Mouse (Mus musculus): ENCODE data around the gene Olfr1014. TPM values are rescaled to one million over a fixed set of nuclear protein-coding genes. Genes with fewer than 3 reads are reported as not detected.

The Olfr1014 gene
- polyA plus RNA-seq (2016; fragmentation: Nextera tagmentation; extraction: Ambion mirVana): not detected in 2 replicates

- Histone ChIP-seq H3K27me3 (replicated peaks) (no peaks in the 10 kb centered on the region), H3K9ac (no peak within 1 kb of the TSS), H3K4me3 (no peak within 1 kb of the TSS), H3K4me2 (no peak within 1 kb of the TSS), H3K27ac (no peak within 1 kb of the TSS), H3K9me3 (replicated peaks) (no peaks in the 10 kb centered on the region), H3K4me1 (no peaks in the 10 kb centered on the region), H3K36me3 (no peaks in the 10 kb centered on the region)
- no peak for ATAC-seq
Observed at GRCm38 (mm10) chr2:85772413-85772812, at the start of gene Olfr1014. Gene Olfr1014 (plus strand): TSS chr2:85772713.

- Histone ChIP-seq H3K27me3 (replicated peaks) (no peaks in the 10 kb centered on the region), H3K27ac (no peak overlapping the region), H3K9me3 (replicated peaks) (no peaks in the 10 kb centered on the region), H3K4me1 (no peaks in the 10 kb centered on the region), H3K4me3 (no peak overlapping the region), H3K36me3 (no peaks in the 10 kb centered on the region), H3K9ac (no peak overlapping the region), H3K4me2 (no peak overlapping the region)
- no peak for ATAC-seq
- WGBS (ENCODE audit: insufficient replicate concordance): 14% methylated on average over 3 of the region's 3 CpGs
Observed at GRCm38 (mm10) chr2:85725793-85726192, 46.7 kb upstream of the Olfr1014 start.

GRCm38 (mm10) chr2:85753822-85754221 is 18.7 kb upstream of the Olfr1014 start:
- Histone ChIP-seq H3K4me2 (no peak overlapping the region), H3K4me1 (no peaks in the 10 kb centered on the region), H3K9ac (no peak overlapping the region), H3K4me3 (no peak overlapping the region), H3K36me3 (no peaks in the 10 kb centered on the region), H3K27me3 (replicated peaks) (no peaks in the 10 kb centered on the region), H3K27ac (no peak overlapping the region), H3K9me3 (replicated peaks) (no peaks in the 10 kb centered on the region)
- WGBS (ENCODE audit: insufficient replicate concordance): 64% methylated on average over 4 of the region's 4 CpGs
- no peak for ATAC-seq

- WGBS (ENCODE audit: insufficient replicate concordance): 44% methylated on average over 1 of the region's 1 CpGs
- no peak within 1 kb of the TSS for H3K4me2 ChIP-seq
- no peak within 1 kb of the TSS for H3K9ac ChIP-seq
- no peak within 1 kb of the TSS for H3K27ac ChIP-seq
- H3K36me3 ChIP-seq: no peaks in the 10 kb centered on the region
- no peak for ATAC-seq
- no peaks in the 10 kb centered on the region for H3K4me1 ChIP-seq
- no peak within 1 kb of the TSS for H3K4me3 ChIP-seq
- H3K27me3 ChIP-seq (replicated peaks): no peaks in the 10 kb centered on the region
- H3K9me3 ChIP-seq (replicated peaks): no peaks in the 10 kb centered on the region
Observed at GRCm38 (mm10) chr2:85762666-85763065, 9.8 kb upstream of the Olfr1014 start, which contains the start of gene Olfr1012. Gene Olfr1012 (minus strand): TSS chr2:85762766.

GRCm38 (mm10) chr2:85766798-85767197 is 5.7 kb upstream of the Olfr1014 start, which contains the start of gene Olfr1013:
Gene Olfr1013 (plus strand): TSS chr2:85767098.
- Histone ChIP-seq H3K4me2 (no peak within 1 kb of the TSS), H3K36me3 (no peaks in the 10 kb centered on the region), H3K9me3 (replicated peaks) (no peaks in the 10 kb centered on the region), H3K27ac (no peak within 1 kb of the TSS), H3K27me3 (replicated peaks) (no peaks in the 10 kb centered on the region), H3K4me1 (no peaks in the 10 kb centered on the region), H3K9ac (no peak within 1 kb of the TSS), H3K4me3 (no peak within 1 kb of the TSS)
- ATAC-seq: no peak

- Histone ChIP-seq H3K4me1 (no peaks in the 10 kb centered on the region), H3K27ac (no peak within 1 kb of the TSS), H3K4me2 (no peak within 1 kb of the TSS), H3K27me3 (replicated peaks) (no peaks in the 10 kb centered on the region), H3K9me3 (replicated peaks) (no peaks in the 10 kb centered on the region), H3K9ac (no peak within 1 kb of the TSS), H3K4me3 (no peak within 1 kb of the TSS), H3K36me3 (no peaks in the 10 kb centered on the region)
- ATAC-seq: no peak
Observed at GRCm38 (mm10) chr2:85781717-85782116, 9.2 kb downstream of the Olfr1014 start, which contains the start of gene Olfr1015. Gene Olfr1015 (plus strand): TSS chr2:85782017.

- H3K4me3 ChIP-seq: no peak overlapping the region
- 61% methylated on average over 2 of the region's 2 CpGs for WGBS (ENCODE audit: insufficient replicate concordance)
- ATAC-seq: no peak
Observed at GRCm38 (mm10) chr2:85792331-85792730, 19.8 kb downstream of the Olfr1014 start.

GRCm38 (mm10) chr2:85802444-85802843 is 29.9 kb downstream of the Olfr1014 start, which contains the start of gene Olfr1016:
Gene Olfr1016 (minus strand): TSS chr2:85802544.
- no peak within 1 kb of the TSS for H3K9ac ChIP-seq
- no peak for ATAC-seq
- no peaks in the 10 kb centered on the region for H3K27me3 ChIP-seq (replicated peaks)
- H3K4me3 ChIP-seq: no peak within 1 kb of the TSS
- H3K9me3 ChIP-seq (replicated peaks): no peaks in the 10 kb centered on the region
- no peak within 1 kb of the TSS for H3K27ac ChIP-seq
- no peaks in the 10 kb centered on the region for H3K4me1 ChIP-seq
- no peak within 1 kb of the TSS for H3K4me2 ChIP-seq
- WGBS (ENCODE audit: insufficient replicate concordance): 73% methylated on average over 2 of the region's 2 CpGs
- no peaks in the 10 kb centered on the region for H3K36me3 ChIP-seq

More at GRCm38 (mm10) chr2:85792331-85792730, 19.8 kb downstream of the Olfr1014 start:
- no peaks in the 10 kb centered on the region for H3K9me3 ChIP-seq (replicated peaks)
- H3K9ac ChIP-seq: no peak overlapping the region
- no peaks in the 10 kb centered on the region for H3K27me3 ChIP-seq (replicated peaks)
- H3K27ac ChIP-seq: no peak overlapping the region
- H3K4me1 ChIP-seq: no peaks in the 10 kb centered on the region
- no peaks in the 10 kb centered on the region for H3K36me3 ChIP-seq
- H3K4me2 ChIP-seq: no peak overlapping the region

GRCm38 (mm10) chr2:85804501-85804900 is 32.0 kb downstream of the Olfr1014 start:
- Histone ChIP-seq H3K4me3 (no peak overlapping the region), H3K9me3 (replicated peaks) (no peaks in the 10 kb centered on the region), H3K9ac (no peak overlapping the region), H3K4me2 (no peak overlapping the region), H3K27me3 (replicated peaks) (no peaks in the 10 kb centered on the region), H3K27ac (no peak overlapping the region), H3K36me3 (no peaks in the 10 kb centered on the region), H3K4me1 (no peaks in the 10 kb centered on the region)
- no peak for ATAC-seq
- 67% methylated on average over 4 of the region's 4 CpGs for WGBS (ENCODE audit: insufficient replicate concordance)

GRCm38 (mm10) chr2:85818179-85818578 is 45.7 kb downstream of the Olfr1014 start, which contains the start of gene Olfr1018:
Gene Olfr1018 (plus strand): TSS chr2:85818479.
- Histone ChIP-seq H3K4me3 (no peak within 1 kb of the TSS), H3K27me3 (replicated peaks) (no peaks in the 10 kb centered on the region), H3K9me3 (replicated peaks) (no peaks in the 10 kb centered on the region), H3K27ac (no peak within 1 kb of the TSS), H3K4me2 (no peak within 1 kb of the TSS), H3K9ac (no peak within 1 kb of the TSS), H3K4me1 (no peaks in the 10 kb centered on the region), H3K36me3 (no peaks in the 10 kb centered on the region)
- no peak for ATAC-seq

Other genes starting within 250 kb of the Olfr1014 start
- gene Olfr996, start 193.5 kb upstream of the Olfr1014 start, polyA plus RNA-seq (2016; fragmentation: Nextera tagmentation; extraction: Ambion mirVana): not detected in 2 replicates
- not detected in 2 replicates for gene Olfr998, start 183.8 kb upstream of the Olfr1014 start, polyA plus RNA-seq (2016; fragmentation: Nextera tagmentation; extraction: Ambion mirVana)
- not detected in 2 replicates for gene Olfr1000, start 160.8 kb upstream of the Olfr1014 start, polyA plus RNA-seq (2016; fragmentation: Nextera tagmentation; extraction: Ambion mirVana)
- not detected in 2 replicates for gene Olfr1002, start 122.0 kb upstream of the Olfr1014 start, polyA plus RNA-seq (2016; fragmentation: Nextera tagmentation; extraction: Ambion mirVana)
- not detected in 2 replicates for gene Olfr154, start 108.3 kb upstream of the Olfr1014 start, polyA plus RNA-seq (2016; fragmentation: Nextera tagmentation; extraction: Ambion mirVana)
- not detected in 2 replicates for gene Olfr1006, start 93.9 kb upstream of the Olfr1014 start, polyA plus RNA-seq (2016; fragmentation: Nextera tagmentation; extraction: Ambion mirVana)
- not detected in 2 replicates for gene Olfr1008, start 83.3 kb upstream of the Olfr1014 start, polyA plus RNA-seq (2016; fragmentation: Nextera tagmentation; extraction: Ambion mirVana)
- not detected in 2 replicates for gene Olfr1009, start 57.3 kb upstream of the Olfr1014 start, polyA plus RNA-seq (2016; fragmentation: Nextera tagmentation; extraction: Ambion mirVana)
- not detected in 2 replicates for gene Olfr1012, start 9.9 kb upstream of the Olfr1014 start, polyA plus RNA-seq (2016; fragmentation: Nextera tagmentation; extraction: Ambion mirVana)
- gene Olfr1013, start 5.6 kb upstream of the Olfr1014 start, polyA plus RNA-seq (2016; fragmentation: Nextera tagmentation; extraction: Ambion mirVana): not detected in 2 replicates
- not detected in 2 replicates for gene Olfr1015, start 9.3 kb downstream of the Olfr1014 start, polyA plus RNA-seq (2016; fragmentation: Nextera tagmentation; extraction: Ambion mirVana)
- not detected in 2 replicates for gene Olfr1016, start 29.8 kb downstream of the Olfr1014 start, polyA plus RNA-seq (2016; fragmentation: Nextera tagmentation; extraction: Ambion mirVana)
- gene Olfr1018, start 45.8 kb downstream of the Olfr1014 start, polyA plus RNA-seq (2016; fragmentation: Nextera tagmentation; extraction: Ambion mirVana): not detected in 2 replicates
- gene Olfr1019, start 72.8 kb downstream of the Olfr1014 start, polyA plus RNA-seq (2016; fragmentation: Nextera tagmentation; extraction: Ambion mirVana): not detected in 2 replicates
- not detected in 2 replicates for gene Olfr1020, start 74.3 kb downstream of the Olfr1014 start, polyA plus RNA-seq (2016; fragmentation: Nextera tagmentation; extraction: Ambion mirVana)
- gene Olfr1022, start 95.9 kb downstream of the Olfr1014 start, polyA plus RNA-seq (2016; fragmentation: Nextera tagmentation; extraction: Ambion mirVana): not detected in 2 replicates
- not detected in 2 replicates for gene Olfr1023, start 112.9 kb downstream of the Olfr1014 start, polyA plus RNA-seq (2016; fragmentation: Nextera tagmentation; extraction: Ambion mirVana)
- gene Olfr1024, start 132.3 kb downstream of the Olfr1014 start, polyA plus RNA-seq (2016; fragmentation: Nextera tagmentation; extraction: Ambion mirVana): not detected in 2 replicates
- not detected in 2 replicates for gene Olfr1025-ps1, start 142.5 kb downstream of the Olfr1014 start, polyA plus RNA-seq (2016; fragmentation: Nextera tagmentation; extraction: Ambion mirVana)
- not detected in 2 replicates for gene Olfr1026, start 148.8 kb downstream of the Olfr1014 start, polyA plus RNA-seq (2016; fragmentation: Nextera tagmentation; extraction: Ambion mirVana)
- gene Olfr1028, start 177.7 kb downstream of the Olfr1014 start, polyA plus RNA-seq (2016; fragmentation: Nextera tagmentation; extraction: Ambion mirVana): not detected in 2 replicates
- not detected in 2 replicates for gene Olfr1029, start 201.2 kb downstream of the Olfr1014 start, polyA plus RNA-seq (2016; fragmentation: Nextera tagmentation; extraction: Ambion mirVana)
- not detected in 2 replicates for gene Olfr1030, start 206.6 kb downstream of the Olfr1014 start, polyA plus RNA-seq (2016; fragmentation: Nextera tagmentation; extraction: Ambion mirVana)
- not detected in 2 replicates for gene Olfr1031, start 217.6 kb downstream of the Olfr1014 start, polyA plus RNA-seq (2016; fragmentation: Nextera tagmentation; extraction: Ambion mirVana)
- gene Olfr1032, start 232.8 kb downstream of the Olfr1014 start, polyA plus RNA-seq (2016; fragmentation: Nextera tagmentation; extraction: Ambion mirVana): not detected in 2 replicates
- 0.07 and 0.51 TPM in 2 replicates for gene Olfr1033, start 247.9 kb downstream of the Olfr1014 start, polyA plus RNA-seq (2016; fragmentation: Nextera tagmentation; extraction: Ambion mirVana)